Mouse (Mus musculus) natural killer cell, adult 2 months (primary cell): ENCODE measurements around the gene Zdhhc9.
"Not testable (repeated sequence)": the region's sequence is repeated elsewhere in the genome, so short reads cannot be mapped to it uniquely, and the experiment has no call there.

Source experiments
- DNase-seq, 2 experiments: peaks; one replicate each; pipeline ENCODE4 v3.0.0; 2022; ENCODE audit warnings: low spot score in 2 of 2

Zdhhc9 gene

GRCm38 (mm10) chrX:48208519-48209185 is at the start of gene Zdhhc9:
Zdhhc9 (minus strand) TSS chrX:48208878.
- peak; percentile 81 to 85 for DNase-seq

GRCm38 (mm10) chrX:48257011-48257410 is 48.3 kb upstream of the Zdhhc9 start:
- peak in 1 of 2 experiments; percentile 1 for DNase-seq

- peak; percentile 93 to 94 for DNase-seq
Observed at GRCm38 (mm10) chrX:48256468-48257007, 47.9 kb upstream of the Zdhhc9 start, which contains the start of gene Utp14a. Utp14a (plus strand) TSS chrX:48256862.

GRCm38 (mm10) chrX:48255830-48256428 is 47.3 kb upstream of the Zdhhc9 start:
- no peak for DNase-seq

- peak; percentile 24 to 42 for DNase-seq
Observed at GRCm38 (mm10) chrX:48234417-48234816, 25.7 kb upstream of the Zdhhc9 start.

- DNase-seq: no peak
Observed at GRCm38 (mm10) chrX:48226225-48226624, 17.5 kb upstream of the Zdhhc9 start.

- DNase-seq: no peak
Observed at GRCm38 (mm10) chrX:48222706-48223105, 14.0 kb upstream of the Zdhhc9 start.

GRCm38 (mm10) chrX:48219468-48219867 is 10.8 kb upstream of the Zdhhc9 start:
- DNase-seq: no peak

GRCm38 (mm10) chrX:48209746-48210145 is 1.1 kb upstream of the Zdhhc9 start:
- DNase-seq: not testable (repeated sequence)

- no peak for DNase-seq
Observed at GRCm38 (mm10) chrX:48207761-48208487, 754 bp downstream of the Zdhhc9 start.

GRCm38 (mm10) chrX:48204469-48204868 is 4.2 kb downstream of the Zdhhc9 start:
- DNase-seq: no peak

GRCm38 (mm10) chrX:48203763-48204162 is 4.9 kb downstream of the Zdhhc9 start:
- no peak for DNase-seq

- DNase-seq: no peak
Observed at GRCm38 (mm10) chrX:48202995-48203394, 5.7 kb downstream of the Zdhhc9 start.

GRCm38 (mm10) chrX:48202436-48202835 is 6.2 kb downstream of the Zdhhc9 start:
- no peak for DNase-seq

GRCm38 (mm10) chrX:48201973-48202372 is 6.7 kb downstream of the Zdhhc9 start:
- DNase-seq: no peak

GRCm38 (mm10) chrX:48200699-48201098 is 8.0 kb downstream of the Zdhhc9 start:
- no peak for DNase-seq

GRCm38 (mm10) chrX:48199026-48199425 is 9.7 kb downstream of the Zdhhc9 start:
- DNase-seq: no peak

- no peak for DNase-seq
Observed at GRCm38 (mm10) chrX:48197856-48198255, 10.8 kb downstream of the Zdhhc9 start.

GRCm38 (mm10) chrX:48193235-48194152 is 15.2 kb downstream of the Zdhhc9 start:
- no peak for DNase-seq

- DNase-seq: no peak
Observed at GRCm38 (mm10) chrX:48191261-48191660, 17.4 kb downstream of the Zdhhc9 start.

GRCm38 (mm10) chrX:48184703-48185102 is 24.0 kb downstream of the Zdhhc9 start:
- DNase-seq: no peak
